Mouse (Mus musculus) liver, postnatal 0 days (tissue): ENCODE data around the gene Fat4.
A peak's percentile ranks its signal among the peaks of the same experiment; 100 is the strongest.

Experiments used
- CTCF ChIP-seq: sonication (generic); IDR thresholded peaks from 2 replicates; pipeline ENCODE4 v1.5.1; 2016; ENCODE audit warnings: antibody characterized with exemption, low read depth
- EP300 ChIP-seq: IDR thresholded peaks from 2 replicates; pipeline ENCODE4 v1.6.1; 2016; ENCODE audit warnings: antibody characterized with exemption, low read depth, mild to moderate bottlenecking

GRCm38 (mm10) chr3:38884276-38884675 lies 2.5 kb upstream of the Fat4 start:
- peak; percentile 86 for TF ChIP-seq CTCF
- no peak for TF ChIP-seq EP300
